Mouse (Mus musculus): Measurements from ENCODE around the gene D930020B18Rik.

Gene D930020B18Rik

GRCm38 (mm10) chr10:121640150-121640930, 1.0 kb upstream of the D930020B18Rik start:
- peak; percentile 62 for DNase-seq

GRCm38 (mm10) chr10:121640944-121641271, 480 bp upstream of the D930020B18Rik start:
- no peak for DNase-seq

GRCm38 (mm10) chr10:121642054-121642947, 913 bp downstream of the D930020B18Rik start:
- peak; percentile 42 for DNase-seq

GRCm38 (mm10) chr10:121646294-121646693, 4.9 kb downstream of the D930020B18Rik start:
- no peak for DNase-seq

GRCm38 (mm10) chr10:121653079-121653478, 11.7 kb downstream of the D930020B18Rik start:
- DNase-seq = no peak

GRCm38 (mm10) chr10:121655907-121656306, 14.5 kb downstream of the D930020B18Rik start:
- DNase-seq = no peak

GRCm38 (mm10) chr10:121662711-121663110, 21.3 kb downstream of the D930020B18Rik start:
- no peak for DNase-seq

GRCm38 (mm10) chr10:121663599-121663998, 22.2 kb downstream of the D930020B18Rik start:
- DNase-seq = no peak

- no peak for DNase-seq
Measured at GRCm38 (mm10) chr10:121665631-121666145, 24.3 kb downstream of the D930020B18Rik start.

- DNase-seq = no peak
Measured at GRCm38 (mm10) chr10:121669103-121669502, 27.7 kb downstream of the D930020B18Rik start.

- no peak for DNase-seq
Measured at GRCm38 (mm10) chr10:121677019-121677418, 35.6 kb downstream of the D930020B18Rik start.

- DNase-seq = no peak
Measured at GRCm38 (mm10) chr10:121680902-121681301, 39.5 kb downstream of the D930020B18Rik start.

- DNase-seq = no peak
Measured at GRCm38 (mm10) chr10:121682539-121682938, 41.2 kb downstream of the D930020B18Rik start.

- peak; percentile 24 for DNase-seq
Measured at GRCm38 (mm10) chr10:121686153-121686660, 44.8 kb downstream of the D930020B18Rik start.

- no peak for DNase-seq
Measured at GRCm38 (mm10) chr10:121687511-121687910, 46.1 kb downstream of the D930020B18Rik start.

- peak; percentile 82 for DNase-seq
Measured at GRCm38 (mm10) chr10:121689591-121690314, 48.4 kb downstream of the D930020B18Rik start.

- DNase-seq = peak; percentile 21
Measured at GRCm38 (mm10) chr10:121692944-121693579, 51.7 kb downstream of the D930020B18Rik start.

GRCm38 (mm10) chr10:121694567-121694966, 53.2 kb downstream of the D930020B18Rik start:
- peak; percentile 19 for DNase-seq

- DNase-seq = peak; percentile 68
Measured at GRCm38 (mm10) chr10:121701296-121702248, 60.2 kb downstream of the D930020B18Rik start.

- DNase-seq = no peak
Measured at GRCm38 (mm10) chr10:121703619-121704018, 62.2 kb downstream of the D930020B18Rik start.

- DNase-seq = no peak
Measured at GRCm38 (mm10) chr10:121704871-121705270, 63.5 kb downstream of the D930020B18Rik start.

Measured in embryo, embryonic 11 days (tissue).